Mouse (Mus musculus): ENCODE results near the gene Rtn4rl2. TPM values are rescaled to one million over a fixed set of nuclear protein-coding genes. Genes with fewer than 3 reads are reported as not detected.

Rtn4rl2 gene
- not detected in 2 replicates for total RNA-seq (2023)

GRCm38 (mm10) chr2:84886234-84886731, at the start of gene Rtn4rl2:
Rtn4rl2 (minus strand) TSS chr2:84886710.

GRCm38 (mm10) chr2:84838593-84838949, 47.9 kb downstream of the Rtn4rl2 start, which contains the start of gene Slc43a1:
Slc43a1 (plus strand) TSS chr2:84838850.

GRCm38 (mm10) chr2:84826488-84827282, 59.8 kb downstream of the Rtn4rl2 start, which contains the start of gene Timm10:
Timm10 (plus strand) TSS chr2:84826997.

GRCm38 (mm10) chr2:84822552-84822951, 64.0 kb downstream of the Rtn4rl2 start, which contains the start of gene Smtnl1:
Smtnl1 (minus strand) TSS chr2:84822652.

Other genes starting within 250 kb of the Rtn4rl2 start
- gene Ctnnd1, start 235.9 kb downstream of the Rtn4rl2 start, total RNA-seq (2023): 6.8 and 9.8 TPM in 2 replicates
- not detected in 2 replicates for gene Btbd18, start 227.6 kb downstream of the Rtn4rl2 start, total RNA-seq (2023)
- gene Selenoh, start 215.9 kb downstream of the Rtn4rl2 start, total RNA-seq (2023): 31.7 and 39.0 TPM in 2 replicates
- not detected in 2 replicates for gene Gm28635, start 208.7 kb downstream of the Rtn4rl2 start, total RNA-seq (2023)
- 6.2 and 6.5 TPM in 2 replicates for gene Med19, start 208.3 kb downstream of the Rtn4rl2 start, total RNA-seq (2023)
- 14.1 and 17.5 TPM in 2 replicates for gene Tmx2, start 207.6 kb downstream of the Rtn4rl2 start, total RNA-seq (2023)
- gene Zdhhc5, start 171.5 kb downstream of the Rtn4rl2 start, total RNA-seq (2023): 44.6 and 51.2 TPM in 2 replicates
- gene Clp1, start 159.4 kb downstream of the Rtn4rl2 start, total RNA-seq (2023): 21.5 and 26.7 TPM in 2 replicates
- gene Ypel4, start 152.7 kb downstream of the Rtn4rl2 start, total RNA-seq (2023): not detected in 2 replicates
- gene Gm19426, start 143.1 kb downstream of the Rtn4rl2 start, total RNA-seq (2023): not detected in 2 replicates
- gene Serping1, start 111.3 kb downstream of the Rtn4rl2 start, total RNA-seq (2023): 0.51 TPM in 1 of 2 replicates, not detected in the other
- gene Ube2l6, start 87.9 kb downstream of the Rtn4rl2 start, total RNA-seq (2023): 18.2 and 19.2 TPM in 2 replicates
- gene Smtnl1, start 64.1 kb downstream of the Rtn4rl2 start, total RNA-seq (2023): not detected in 2 replicates
- gene Timm10, start 59.7 kb downstream of the Rtn4rl2 start, total RNA-seq (2023): 4.4 and 4.5 TPM in 2 replicates
- gene Slc43a1, start 47.9 kb downstream of the Rtn4rl2 start, total RNA-seq (2023): 1.0 and 2.2 TPM in 2 replicates
- 31.5 and 38.8 TPM in 2 replicates for gene Slc43a3, start 49.9 kb upstream of the Rtn4rl2 start, total RNA-seq (2023)
- 23.3 and 29.1 TPM in 2 replicates for gene Prg2, start 93.8 kb upstream of the Rtn4rl2 start, total RNA-seq (2023)
- 0.69 and 1.8 TPM in 2 replicates for gene Prg3, start 101.5 kb upstream of the Rtn4rl2 start, total RNA-seq (2023)
- 74.8 and 88.8 TPM in 2 replicates for gene Ssrp1, start 150.5 kb upstream of the Rtn4rl2 start, total RNA-seq (2023)
- 0.41 TPM in 1 of 2 replicates, not detected in the other for gene P2rx3, start 150.8 kb upstream of the Rtn4rl2 start, total RNA-seq (2023)
- 9.2 and 14.0 TPM in 2 replicates for gene Tnks1bp1, start 161.3 kb upstream of the Rtn4rl2 start, total RNA-seq (2023)
- 2.1 and 3.6 TPM in 2 replicates for gene Aplnr, start 249.5 kb upstream of the Rtn4rl2 start, total RNA-seq (2023)

Measured in neutrophil, adult 65 days (primary cell).